Comparison of ENCODE assay signal across 9 mouse cellular contexts in genomic region chr7:120727581-120727980, GRCm38 (mm10). TPM values are rescaled to one million over a fixed set of nuclear protein-coding genes. Genes with fewer than 3 reads are reported as not detected.
A peak's percentile ranks its signal among the peaks of the same experiment; 100 is the strongest.
DNase-seq lines count a peak whose midpoint lies in the region; ATAC-seq and TF ChIP-seq lines count a peak whose summit lies in the region.
"Had no signal": no experiment of that assay in that cellular context is flagged by ENCODE, and none has a peak within 500 bp of the region (broad histone marks: within the 10 kb centered on the region; RNA-seq: fewer than 3 reads in every experiment).

No protein-coding gene starts in this region.

- TF ChIP-seq CTCF in embryonic fibroblast, embryonic 13.5 days (IDR thresholded peaks at IDR 0.05; ENCODE audit: borderline replicate concordance, insufficient read depth, low read length), result peak; percentile 44; the same call in 1 of the 2 replicates
- TF ChIP-seq CTCF in liver, embryonic 14.5 days (IDR thresholded peaks at IDR 0.05; ENCODE audit: low read depth), result peak; percentile 80

- ATAC-seq in liver, embryonic 14.5 days (ENCODE audit: insufficient read depth), result peak; percentile 43; the same call in 1 of the 2 replicates
- no peak for ATAC-seq in forebrain, embryonic 12.5 days (ENCODE audit: low FRiP score)

- H3K36me3 ChIP-seq in liver, embryonic 14.5 days (replicated peaks; ENCODE audit: control insufficient read depth, insufficient read depth, low read depth), result no peaks in the 10 kb centered on the region
- H3K36me3 ChIP-seq in forebrain, embryonic 12.5 days (replicated peaks), result peaks cover 12% of the 10 kb centered on the region; the same call in 1 of the 2 replicates

- TF ChIP-seq EP300 in liver, embryonic 14.5 days (IDR thresholded peaks at IDR 0.05; ENCODE audit: low read depth), result no peak

- H3K4me1 ChIP-seq in embryonic fibroblast, embryonic 13.5 days (ENCODE audit: control insufficient read depth, insufficient read depth, low read length), result peaks cover 4% of the 10 kb centered on the region; the same call in 1 of the 2 replicates
- peaks cover 0 to 8% of the 10 kb centered on the region in 2 experiments for H3K4me1 ChIP-seq in liver, embryonic 14.5 days (replicated peaks; ENCODE audit: control insufficient read depth in 2 of 2, insufficient read depth in 2 of 2, low read length in 1 of 2)
- H3K4me1 ChIP-seq in forebrain, embryonic 12.5 days, result peaks cover 10% of the 10 kb centered on the region

- no peak for TF ChIP-seq POLR2A in embryonic fibroblast, embryonic 13.5 days (IDR thresholded peaks at IDR 0.05; ENCODE audit: low read depth, low read length)

- H3K27me3 ChIP-seq in liver, embryonic 14.5 days (ENCODE audit: control insufficient read depth, insufficient read depth, low read length), result no peaks in the 10 kb centered on the region
- H3K27me3 ChIP-seq in forebrain, embryonic 12.5 days, result no peaks in the 10 kb centered on the region
- H3K27me3 ChIP-seq: embryonic facial prominence, embryonic 15.5 days had no signal

- no peak overlapping the region for H3K4me2 ChIP-seq in liver, embryonic 14.5 days (ENCODE audit: low read depth)
- H3K4me2 ChIP-seq in forebrain, embryonic 12.5 days, result no peak overlapping the region
- H3K4me2 ChIP-seq: embryonic facial prominence, embryonic 15.5 days had no signal

- H3K9me3 ChIP-seq in liver, embryonic 14.5 days (ENCODE audit: control insufficient read depth, low read length), result no peaks in the 10 kb centered on the region
- no peaks in the 10 kb centered on the region for H3K9me3 ChIP-seq in forebrain, embryonic 12.5 days
- H3K9me3 ChIP-seq: embryonic facial prominence, embryonic 15.5 days had no signal

- no peak overlapping the region for H3K9ac ChIP-seq in liver, embryonic 14.5 days (replicated peaks)
- no peak overlapping the region for H3K9ac ChIP-seq in forebrain, embryonic 12.5 days
- H3K9ac ChIP-seq: embryonic facial prominence, embryonic 15.5 days had no signal

- 58% methylated on average over 3 of the region's 3 CpGs for WGBS in liver, embryonic 14.5 days (ENCODE audit: insufficient replicate concordance)
- 95% methylated on average over 3 of the region's 3 CpGs for WGBS in forebrain, embryonic 12.5 days

- H3K4me3 ChIP-seq in embryonic fibroblast, embryonic 13.5 days (ENCODE audit: insufficient read depth, low read length), result no peak overlapping the region
- no peak overlapping the region for H3K4me3 ChIP-seq in liver, embryonic 14.5 days (ENCODE audit: insufficient read depth in 1 of 2, low read depth in 2 of 2, low read length in 2 of 2)
- H3K4me3 ChIP-seq in forebrain, embryonic 12.5 days (replicated peaks), result no peak overlapping the region
- H3K4me3 ChIP-seq: embryonic facial prominence, embryonic 15.5 days had no signal

- no peak overlapping the region for H3K27ac ChIP-seq in embryonic fibroblast, embryonic 13.5 days (ENCODE audit: insufficient read depth, low read length)
- no peak overlapping the region for H3K27ac ChIP-seq in liver, embryonic 14.5 days
- no peak overlapping the region for H3K27ac ChIP-seq in forebrain, embryonic 12.5 days
- H3K27ac ChIP-seq: embryonic facial prominence, embryonic 15.5 days had no signal

- DNase-seq in heart, adult 11 months, result peak; percentile 56
- DNase-seq in heart, adult 8-10 months (ENCODE audit: low spot score), result no peak
- DNase-seq in A20 (ENCODE audit: low read depth, low spot score) (peak; percentile 67), NIH3T3 (ENCODE audit: low read depth) (peak; percentile 76)
- peak; percentile 38 to 51 (median 39) for DNase-seq in liver, embryonic 14.5 days (ENCODE audit: low read depth in 3 of 3, low spot score in 3 of 3)
- peak; percentile 73 for DNase-seq in thymus, postnatal 0 days (ENCODE audit: low spot score)

RNA-seq across cellular contexts. Expression of gene Vwa3a, which starts 11.5 kb away (rescaled TPM):
- 1 to 10 TPM; 1.7 to 4.6 (median 3.9) TPM for total RNA-seq in heart, adult 8-10 months (2022)
- 0.13 TPM in 1 of 2 replicates, not detected in the other for polyA plus RNA-seq in embryonic fibroblast, embryonic 13.5 days (2011; ENCODE audit: insufficient read length, low read depth, missing spikeins)
- polyA plus RNA-seq in liver, embryonic 14.5 days (2012; rRNA removed), result 0.04 and 0.07 TPM in 2 replicates
- polyA plus RNA-seq in liver, embryonic 14.5 days (2014; fragmentation: Nextera tagmentation; extraction: Ambion mirVana), result not detected in 2 replicates
- polyA plus RNA-seq in thymus, postnatal 0 days (2015; fragmentation: Nextera tagmentation; extraction: Ambion mirVana), result 0.27 and 0.31 TPM in 2 replicates
- 0.42 and 0.88 TPM in 2 replicates for polyA plus RNA-seq in forebrain, embryonic 12.5 days (2016; fragmentation: Nextera tagmentation; extraction: Ambion mirVana)

RNA-seq across cellular contexts. Expression of gene Mosmo, which starts 50.2 kb away (rescaled TPM):
- 10 to 100 TPM; 24.7 to 37.7 (median 32.3) TPM for total RNA-seq in heart, adult 8-10 months (2022)
- polyA plus RNA-seq in embryonic fibroblast, embryonic 13.5 days (2011; ENCODE audit: insufficient read length, low read depth, missing spikeins), result 37.5 and 38.6 TPM in 2 replicates
- polyA plus RNA-seq in liver, embryonic 14.5 days (2012; rRNA removed), result 8.0 and 9.6 TPM in 2 replicates
- 4.8 and 6.3 TPM in 2 replicates for polyA plus RNA-seq in liver, embryonic 14.5 days (2014; fragmentation: Nextera tagmentation; extraction: Ambion mirVana)
- 12.5 and 14.9 TPM in 2 replicates for polyA plus RNA-seq in thymus, postnatal 0 days (2015; fragmentation: Nextera tagmentation; extraction: Ambion mirVana)
- polyA plus RNA-seq in forebrain, embryonic 12.5 days (2016; fragmentation: Nextera tagmentation; extraction: Ambion mirVana), result 17.4 and 18.1 TPM in 2 replicates

RNA-seq across cellular contexts. Expression of gene Pdzd9, which starts 57.4 kb away (rescaled TPM):
- not detected for total RNA-seq in heart, adult 8-10 months (2022)
- polyA plus RNA-seq in embryonic fibroblast, embryonic 13.5 days (2011; ENCODE audit: insufficient read length, low read depth, missing spikeins), result not detected in 2 replicates
- 0.02 and 0.03 TPM in 2 replicates for polyA plus RNA-seq in liver, embryonic 14.5 days (2012; rRNA removed)
- polyA plus RNA-seq in liver, embryonic 14.5 days (2014; fragmentation: Nextera tagmentation; extraction: Ambion mirVana), result 0.06 and 0.14 TPM in 2 replicates
- 0.22 and 0.43 TPM in 2 replicates for polyA plus RNA-seq in thymus, postnatal 0 days (2015; fragmentation: Nextera tagmentation; extraction: Ambion mirVana)
- 0.44 and 0.50 TPM in 2 replicates for polyA plus RNA-seq in forebrain, embryonic 12.5 days (2016; fragmentation: Nextera tagmentation; extraction: Ambion mirVana)
